Mouse (Mus musculus): Measurements from ENCODE around the gene Cldn16.

GRCm38 (mm10) chr16:26526669-26527068, 63.7 kb downstream of the Cldn16 start, which contains the start of gene Tmem207:
- TF ChIP-seq POLR2A (IDR thresholded peaks at IDR 0.05; ENCODE audit: insufficient read depth, low read depth, low read length) (no peak), CTCF (IDR thresholded peaks at IDR 0.05; ENCODE audit: insufficient read depth, low read depth, low read length) (no peak)

All from olfactory bulb, adult 2 months (tissue).